Mouse (Mus musculus) thymus, adult 2 months (tissue): ENCODE measurements around the gene Plxdc2. TPM values are rescaled to one million over a fixed set of nuclear protein-coding genes. Genes with fewer than 3 reads are reported as not detected.

ENCODE experiments used
- DNase-seq: peaks from one replicate; pipeline ENCODE4 v3.0.0; 2021
- H3K27ac ChIP-seq: fragments of 200-500 bp; 2 replicates; pipeline ENCODE4 v1.5.1; 2012; ENCODE audit warnings: low read length, control low read depth; ENCODE audit not compliant: control insufficient read depth, insufficient read depth
- H3K27me3 ChIP-seq: fragments of 200-500 bp; 2 replicates; pipeline ENCODE4 v1.6.1; 2012; ENCODE audit warnings: mild to moderate bottlenecking, low read length, moderate library complexity, mixed read lengths; ENCODE audit not compliant: control insufficient read depth, insufficient read depth
- H3K36me3 ChIP-seq: fragments of 200-500 bp; 2 replicates; pipeline ENCODE4 v1.6.1; 2012; ENCODE audit warnings: mild to moderate bottlenecking, low read length, moderate library complexity; ENCODE audit not compliant: control insufficient read depth, insufficient read depth
- H3K4me1 ChIP-seq: fragments of 200-500 bp; replicated peaks from 2 replicates; pipeline ENCODE4 v1.6.1; 2012; ENCODE audit warnings: low read length; ENCODE audit not compliant: control insufficient read depth, insufficient read depth
- H3K4me3 ChIP-seq: fragments of 200-500 bp; 2 replicates; pipeline ENCODE4 v1.5.1; 2012; ENCODE audit warnings: mild to moderate bottlenecking, low read length, control low read depth, moderate library complexity; ENCODE audit not compliant: control insufficient read depth, insufficient read depth
- CTCF ChIP-seq: fragments of 200-500 bp; IDR thresholded peaks from 2 replicates; pipeline ENCODE4 v1.5.1; 2012; ENCODE audit warnings: mild to moderate bottlenecking, control low read depth, low read length, moderate library complexity, borderline replicate concordance; ENCODE audit not compliant: control insufficient read depth, poor library complexity, insufficient read depth; ENCODE audit errors: extremely low read depth
- POLR2A ChIP-seq: fragments of 200-500 bp; IDR thresholded peaks from 2 replicates; pipeline ENCODE4 v1.6.1; 2012; ENCODE audit warnings: mild to moderate bottlenecking, low read length, control low read depth, moderate library complexity; ENCODE audit not compliant: control insufficient read depth, poor library complexity, insufficient read depth; ENCODE audit errors: extremely low read depth
- WGBS: fragments of 180-500 bp; shearing (Covaris S2); methylation state at CpG from one replicate; pipeline ENCODE4 v1.1.7; 2018; 5-methylcytosine and 5-hydroxymethylcytosine counted together
- polyA plus RNA-seq: library from polyadenylated mRNA; depleted of rRNA; stranded (reverse); fragments of >200 nt; gene quantifications from 2 replicates; pipeline ENCODE4 v1.2.3, GENCODE M21; 2012

Gene Plxdc2
- polyA plus RNA-seq, 1 experiment = 14.0 TPM

- Histone ChIP-seq H3K27ac (no peak overlapping the region), H3K4me1 (no peaks in the 10 kb centered on the region), H3K27me3 (no peaks in the 10 kb centered on the region), H3K36me3 (no peaks in the 10 kb centered on the region), H3K4me3 (no peak overlapping the region)
- WGBS = 91% methylated on average over 5 of the region's 5 CpGs
- no peak for TF ChIP-seq CTCF
- no peak for TF ChIP-seq POLR2A
- DNase-seq = no peak
Observed at GRCm38 (mm10) chr2:16697181-16697580, 341.1 kb downstream of the Plxdc2 start.

- TF ChIP-seq CTCF = no peak
- WGBS = 95% methylated on average over 2 of the region's 2 CpGs
- Histone ChIP-seq H3K36me3 (no peaks in the 10 kb centered on the region), H3K4me1 (no peaks in the 10 kb centered on the region), H3K27ac (no peak overlapping the region), H3K4me3 (no peak overlapping the region), H3K27me3 (no peaks in the 10 kb centered on the region)
- peak; percentile 48 for DNase-seq
Observed at GRCm38 (mm10) chr2:16706227-16706626, 350.1 kb downstream of the Plxdc2 start.

DNA sequence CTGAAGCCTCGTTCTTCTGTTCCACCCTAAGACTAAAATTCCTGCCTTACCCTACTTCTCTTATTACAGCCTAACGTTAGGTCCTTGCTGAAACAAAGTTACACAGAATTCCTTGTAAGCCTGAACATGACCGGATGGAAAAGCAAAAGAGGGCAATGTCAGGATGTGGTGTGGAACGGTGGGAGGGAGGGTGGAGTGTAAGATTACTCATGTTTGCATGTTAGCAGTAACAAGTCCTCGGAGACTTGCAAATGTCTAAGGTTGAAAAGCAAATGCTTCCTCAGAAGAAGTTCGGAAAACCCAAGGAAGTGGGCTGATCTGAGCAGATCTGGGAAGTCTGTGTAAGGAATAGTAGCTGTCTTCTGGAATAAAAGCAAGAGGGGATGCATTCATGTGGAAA lies 353.8 kb downstream of the Plxdc2 start:
- 93% methylated on average over 6 of the region's 6 CpGs for WGBS
- H3K27ac ChIP-seq = no peak overlapping the region
- DNase-seq = no peak
- H3K4me3 ChIP-seq = no peak overlapping the region
- TF ChIP-seq POLR2A = no peak
- TF ChIP-seq CTCF = no peak
- no peaks in the 10 kb centered on the region for H3K27me3 ChIP-seq
- H3K36me3 ChIP-seq = no peaks in the 10 kb centered on the region
- no peaks in the 10 kb centered on the region for H3K4me1 ChIP-seq

GRCm38 (mm10) chr2:16731033-16731432 lies 374.9 kb downstream of the Plxdc2 start:
- WGBS = 96% methylated on average over 5 of the region's 5 CpGs
- no peak for DNase-seq
- H3K36me3 ChIP-seq = peaks cover 4% of the 10 kb centered on the region; the same call in 1 of the 2 replicates

DNA sequence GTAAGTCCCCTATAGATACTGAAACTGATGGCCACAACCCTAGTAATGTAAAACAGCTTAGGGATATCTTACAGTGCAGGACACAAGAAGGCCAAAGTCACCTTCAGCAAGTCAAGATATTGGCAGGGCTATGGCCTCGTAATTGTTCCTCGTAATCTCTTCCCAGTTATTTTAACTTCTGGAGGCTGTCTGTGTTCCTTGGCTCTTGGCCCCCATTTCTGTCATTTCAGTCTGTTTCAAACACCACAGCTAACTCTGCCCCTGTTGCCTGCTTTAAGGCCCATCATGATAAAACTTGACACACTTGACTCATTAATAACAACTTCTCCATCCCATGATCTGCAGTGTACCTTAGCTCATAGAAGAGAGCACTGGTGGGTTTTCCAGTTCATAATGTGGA lies 378.3 kb downstream of the Plxdc2 start:
- Histone ChIP-seq H3K36me3 (no peaks in the 10 kb centered on the region), H3K27me3 (no peaks in the 10 kb centered on the region), H3K4me3 (no peak overlapping the region), H3K4me1 (no peaks in the 10 kb centered on the region), H3K27ac (no peak overlapping the region)
- TF ChIP-seq POLR2A (no peak), CTCF (no peak)
- WGBS = 95% methylated on average over 2 of the region's 2 CpGs
- no peak for DNase-seq

More at GRCm38 (mm10) chr2:16731033-16731432, 374.9 kb downstream of the Plxdc2 start:
- Histone ChIP-seq H3K27ac (no peak overlapping the region), H3K4me3 (no peak overlapping the region), H3K27me3 (no peaks in the 10 kb centered on the region), H3K4me1 (no peaks in the 10 kb centered on the region)
- TF ChIP-seq POLR2A = no peak
- no peak for TF ChIP-seq CTCF

DNA sequence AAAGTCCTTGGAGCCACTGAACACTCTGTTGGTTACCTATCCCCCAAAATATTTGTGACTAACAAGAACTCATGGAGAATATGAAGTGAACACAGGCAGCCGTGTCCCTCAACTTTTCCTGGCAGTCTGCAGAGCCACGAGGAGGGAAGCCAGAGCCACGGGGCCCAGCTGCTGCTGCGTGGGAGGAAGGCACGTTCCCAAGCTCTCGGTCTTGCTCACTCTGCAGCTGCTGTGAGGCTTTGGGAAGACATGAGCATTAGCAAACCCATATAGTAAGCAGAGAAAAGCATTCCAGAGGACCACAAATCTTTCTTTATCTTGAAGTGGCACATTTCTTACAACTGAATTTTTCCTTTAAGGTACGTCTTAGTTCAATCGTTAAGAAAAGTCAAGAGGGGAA lies 382.1 kb downstream of the Plxdc2 start:
- Histone ChIP-seq H3K4me3 (no peak overlapping the region), H3K27ac (no peak overlapping the region), H3K4me1 (no peaks in the 10 kb centered on the region), H3K36me3 (no peaks in the 10 kb centered on the region), H3K27me3 (no peaks in the 10 kb centered on the region)
- TF ChIP-seq POLR2A = no peak
- TF ChIP-seq CTCF = no peak
- no peak for DNase-seq
- WGBS = 31% methylated on average over 8 of the region's 8 CpGs

- H3K27ac ChIP-seq = no peak overlapping the region
- DNase-seq = no peak
- H3K4me3 ChIP-seq = no peak overlapping the region
- WGBS = 95% methylated on average over 3 of the region's 3 CpGs
- H3K4me1 ChIP-seq = no peaks in the 10 kb centered on the region
- TF ChIP-seq POLR2A = no peak
- no peak for TF ChIP-seq CTCF
- no peaks in the 10 kb centered on the region for H3K36me3 ChIP-seq
- H3K27me3 ChIP-seq = no peaks in the 10 kb centered on the region
Observed at GRCm38 (mm10) chr2:16741813-16742212, 385.7 kb downstream of the Plxdc2 start.

GRCm38 (mm10) chr2:16743568-16743967 lies 387.5 kb downstream of the Plxdc2 start:
- H3K36me3 ChIP-seq = no peaks in the 10 kb centered on the region
- no peak overlapping the region for H3K4me3 ChIP-seq
- no peaks in the 10 kb centered on the region for H3K4me1 ChIP-seq
- no peaks in the 10 kb centered on the region for H3K27me3 ChIP-seq
- H3K27ac ChIP-seq = no peak overlapping the region
- DNase-seq = no peak
- WGBS = 95% methylated on average over 3 of the region's 3 CpGs
- no peak for TF ChIP-seq POLR2A
- TF ChIP-seq CTCF = no peak
